Mouse (Mus musculus) CH12.LX (cell line): Measurements from ENCODE around the gene Mmrn2. TPM values are rescaled to one million over a fixed set of nuclear protein-coding genes. Genes with fewer than 3 reads are reported as not detected.
"Not testable (repeated sequence)": the region's sequence is repeated elsewhere in the genome, so short reads cannot be mapped to it uniquely, and the experiment has no call there.

Experiments
- DNase-seq: peaks from one replicate; pipeline ENCODE4 v3.0.0-alpha.2; 2013; ENCODE audit errors: extremely low read depth
- H3K27ac ChIP-seq: 2 replicates; pipeline ENCODE4 v1.5.1; 2012; ENCODE audit warnings: low read depth, mild to moderate bottlenecking, control low read depth, moderate library complexity; ENCODE audit not compliant: insufficient read depth
- H3K27me3 ChIP-seq: replicated peaks from 2 replicates; pipeline ENCODE3; 2012; ENCODE audit warnings: inconsistent platforms
- H3K36me3 ChIP-seq, 2 experiments: replicated peaks in 1 of 2; 2 replicates each; pipeline versions ENCODE3 to v1.6.1; 2012; ENCODE audit warnings: inconsistent platforms in 1 of 2, low read length in 1 of 2, mild to moderate bottlenecking in 1 of 2, mixed read lengths in 1 of 2, moderate library complexity in 1 of 2; ENCODE audit not compliant: control insufficient read depth in 1 of 2, insufficient read depth in 1 of 2
- H3K4me1 ChIP-seq, 2 experiments: 2 replicates each; pipeline ENCODE4 v1.6.1; 2012; ENCODE audit warnings: inconsistent platforms in 1 of 2, moderate library complexity in 1 of 2; ENCODE audit not compliant: insufficient read depth in 2 of 2, control insufficient read depth in 1 of 2
- H3K4me2 ChIP-seq: 2 replicates; pipeline ENCODE4 v1.6.1; 2012; ENCODE audit warnings: low read depth, mild to moderate bottlenecking, control low read depth; ENCODE audit not compliant: poor library complexity, insufficient read depth, severe bottlenecking
- H3K4me3 ChIP-seq, 3 experiments: fragments of 150-350 bp in 1 of 3; sonication (generic) in 1 of 3; replicated peaks in 1 of 3; 2 replicates each; pipeline versions ENCODE3 to v1.5.1; 2011 to 2012; ENCODE audit warnings: low read depth in 2 of 3, low read length in 2 of 3, mild to moderate bottlenecking in 2 of 3, moderate library complexity in 2 of 3, control low read depth in 1 of 3, improper control_type of control experiment in 1 of 3, inconsistent platforms in 1 of 3, mixed read lengths in 1 of 3; ENCODE audit not compliant: poor library complexity in 1 of 3
- H3K79me2 ChIP-seq: replicated peaks from 2 replicates; pipeline ENCODE4 v1.6.1; 2012; ENCODE audit warnings: mild to moderate bottlenecking, moderate library complexity; ENCODE audit not compliant: control insufficient read depth, poor library complexity, insufficient read depth, severe bottlenecking; ENCODE audit errors: extremely low read depth
- H3K9ac ChIP-seq: 2 replicates; pipeline ENCODE4 v1.6.1; 2012; ENCODE audit warnings: low read depth, mild to moderate bottlenecking, control low read depth, moderate library complexity; ENCODE audit not compliant: insufficient read depth
- H3K9me3 ChIP-seq: replicated peaks from 2 replicates; pipeline ENCODE3; 2012; ENCODE audit warnings: low read length, inconsistent platforms, mixed read lengths
- BHLHE40 ChIP-seq: IDR thresholded peaks from 2 replicates; pipeline ENCODE4 v1.6.1; 2011; ENCODE audit warnings: mild to moderate bottlenecking, low read depth, low read length, improper control_type of control experiment
- CHD1 ChIP-seq: IDR thresholded peaks from 2 replicates; pipeline ENCODE4 v1.6.1; 2012; ENCODE audit warnings: low read depth, low read length, improper control_type of control experiment, inconsistent platforms
- IRF4 ChIP-seq: IDR thresholded peaks from 2 replicates; pipeline ENCODE4 v1.6.1; 2014; ENCODE audit warnings: low read depth, mild to moderate bottlenecking, inconsistent platforms, low read length, improper control_type of control experiment
- JUND ChIP-seq: conservative IDR thresholded peaks from 2 replicates; pipeline ENCODE4 v1.6.1; 2011; ENCODE audit warnings: low read depth, low read length, improper control_type of control experiment
- MAFK ChIP-seq: IDR thresholded peaks from 2 replicates; pipeline ENCODE4 v1.6.1; 2011; ENCODE audit warnings: low read length, improper control_type of control experiment; ENCODE audit not compliant: insufficient replicate concordance
- MAZ ChIP-seq: IDR thresholded peaks from 2 replicates; pipeline ENCODE4 v1.6.1; 2012; ENCODE audit warnings: low read depth, mild to moderate bottlenecking, inconsistent platforms, low read length, improper control_type of control experiment, moderate library complexity
- PAX5 ChIP-seq: IDR thresholded peaks from 2 replicates; pipeline ENCODE4 v1.6.1; 2012; ENCODE audit warnings: low read length, inconsistent platforms, mixed read lengths
- TBP ChIP-seq: conservative IDR thresholded peaks from 2 replicates; pipeline ENCODE4 v1.6.1; 2011; ENCODE audit warnings: low read depth, low read length, improper control_type of control experiment
- ZC3H11A ChIP-seq: IDR thresholded peaks from 2 replicates; pipeline ENCODE4 v1.6.1; 2012; ENCODE audit warnings: low read depth, mild to moderate bottlenecking, inconsistent platforms, low read length, improper control_type of control experiment
- dilution Hi-C: fragments of 300-500 bp; cut with MboI; formaldehyde crosslinking; loops from 2 replicates; pipeline ENCODE4 v1.14.3; 2020; ENCODE audit warnings: low sequenced_read_pairs; ENCODE audit not compliant: extremely low pct_unique_long_range_greater_than_20kb, extremely low pct_ligation_motif_present
- in situ Hi-C: fragments of 300-500 bp; cut with MboI; formaldehyde crosslinking; loops from 3 replicates; pipeline ENCODE4 v1.14.3; 2019; ENCODE audit warnings: low sequenced_read_pairs, low pct_ligation_motif_present, low pct_unique_long_range_greater_than_20kb, mixed read lengths
- polyA plus RNA-seq: library from polyadenylated mRNA; unstranded; fragments of >175 nt; gene quantifications from 2 replicates; pipeline ENCODE4 v1.2.1, GENCODE M21; 2012; ENCODE audit warnings: low read depth; ENCODE audit not compliant: insufficient read length
- total RNA-seq, 2 experiments: library from RNA; depleted of rRNA; stranded (reverse); fragments of 300-350 nt in 1 of 2; fragments of >200 nt in 1 of 2; gene quantifications; 2 replicates each; pipeline ENCODE4 v1.2.3; 2012 to 2014

Mmrn2 gene
- total and polyA plus RNA-seq, 3 experiments, result 0.06 TPM; not detected in 2

DNA sequence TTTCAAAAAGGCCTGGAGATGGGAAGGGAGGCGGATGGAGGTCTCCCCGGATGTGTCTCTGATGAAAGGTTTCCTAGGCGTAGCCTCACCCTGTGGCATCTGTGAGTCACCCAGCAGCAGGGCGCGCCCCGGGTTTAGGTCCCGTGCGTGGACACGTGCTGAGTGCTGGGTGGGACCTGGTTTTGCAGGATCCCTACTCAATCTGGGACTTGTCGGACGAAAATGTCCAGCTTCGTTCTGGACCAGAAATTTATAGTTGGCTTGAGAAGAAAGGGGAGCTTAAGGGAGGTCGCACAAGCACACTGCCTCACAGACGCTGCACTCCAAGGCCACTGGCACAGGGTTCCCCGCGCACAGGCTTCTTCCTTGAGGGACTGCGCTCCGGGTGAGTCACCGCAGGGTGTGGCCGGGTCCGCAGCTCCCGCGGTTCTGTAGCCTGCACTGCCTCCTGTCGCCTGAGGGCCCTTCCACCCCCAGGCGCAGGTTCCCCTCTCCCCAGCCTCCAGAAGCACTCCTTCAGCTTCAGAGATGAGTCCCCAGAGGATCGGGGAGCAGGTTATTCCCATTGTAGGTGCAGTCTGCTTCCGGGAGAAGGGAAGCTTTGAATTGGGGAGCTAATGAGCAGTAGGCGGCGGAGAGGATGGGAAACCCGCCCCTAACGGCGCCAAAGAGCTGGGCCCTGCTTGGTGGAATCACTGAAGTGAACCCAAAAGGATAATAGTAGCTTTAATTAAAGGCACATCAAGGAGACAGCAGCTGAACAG lies 11.6 kb upstream of the Mmrn2 start:
- no peaks in the 10 kb centered on the region for H3K79me2 ChIP-seq
- no peak for TF ChIP-seq ZC3H11A
- no peak for TF ChIP-seq BHLHE40
- no peak for TF ChIP-seq MAZ
- TF ChIP-seq CHD1, result no peak
- no peak for TF ChIP-seq PAX5
- TF ChIP-seq TBP, result no peak
- TF ChIP-seq IRF4, result no peak
- in situ Hi-C loops (no loop called here), dilution Hi-C loops (no loop called here)
- no peak overlapping the region for H3K9ac ChIP-seq
- no peak for DNase-seq
- H3K4me3 ChIP-seq, result no peak overlapping the region
- no peak overlapping the region for H3K27ac ChIP-seq
- peaks cover 19% of the 10 kb centered on the region for H3K9me3 ChIP-seq
- no peaks in the 10 kb centered on the region for H3K27me3 ChIP-seq
- H3K36me3 ChIP-seq, result no peaks in the 10 kb centered on the region
- H3K4me1 ChIP-seq, result 0 out of 4 replicates have a peak, but pooled peaks cover 0 to 3% of the 10 kb centered on the region in 2 experiments
- no peak overlapping the region for H3K4me2 ChIP-seq

DNA sequence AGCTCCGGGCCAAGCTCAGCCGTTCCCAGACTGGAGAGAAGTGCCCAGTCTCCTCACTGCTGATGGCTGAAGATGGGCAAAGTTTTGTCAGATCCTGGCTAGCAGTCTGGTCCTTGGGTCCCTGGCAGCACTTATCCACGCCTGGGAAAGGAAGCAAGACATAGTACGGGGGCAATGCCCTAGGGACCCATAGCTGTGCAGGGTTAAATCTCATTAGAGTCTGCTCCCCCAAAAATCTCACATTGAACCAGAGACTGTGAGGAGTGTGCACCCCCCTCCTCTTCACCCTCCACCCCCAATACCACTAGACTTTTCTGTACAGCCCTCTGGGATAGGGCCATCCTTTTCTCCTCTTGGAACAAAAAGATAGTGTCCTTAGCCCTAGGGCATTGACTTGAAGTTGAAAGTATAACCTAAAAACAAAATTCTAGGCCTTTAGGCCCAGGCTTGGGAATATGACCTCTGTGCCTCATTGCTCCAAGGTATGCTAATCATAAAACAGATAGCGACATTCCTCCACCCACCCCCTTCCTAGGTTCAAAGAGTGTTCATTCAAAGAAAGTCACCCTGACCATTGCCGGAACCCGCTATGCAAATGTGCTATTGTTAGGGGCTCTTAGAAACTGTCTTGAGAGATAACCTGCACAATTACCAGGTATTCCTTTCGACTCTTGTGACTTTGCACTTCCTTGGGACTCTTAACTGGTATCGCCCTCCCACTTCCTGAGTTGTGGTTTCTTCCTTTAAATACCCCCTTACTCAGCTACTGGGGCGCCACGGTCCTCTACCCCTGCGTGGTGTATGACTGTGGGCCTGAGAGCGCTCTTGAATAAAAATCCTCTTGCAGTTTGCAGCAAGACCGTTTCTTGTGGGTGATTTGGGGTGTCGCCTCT lies 10.8 kb upstream of the Mmrn2 start:
- H3K4me1 ChIP-seq, H3K27me3 ChIP-seq, H3K4me3 ChIP-seq, H3K79me2 ChIP-seq, dilution Hi-C loops, in situ Hi-C loops, H3K36me3 ChIP-seq, H3K27ac ChIP-seq, H3K4me2 ChIP-seq, H3K9ac ChIP-seq, DNase-seq: not testable (repeated sequence)
- peaks cover 19% of the 10 kb centered on the region for H3K9me3 ChIP-seq

DNA sequence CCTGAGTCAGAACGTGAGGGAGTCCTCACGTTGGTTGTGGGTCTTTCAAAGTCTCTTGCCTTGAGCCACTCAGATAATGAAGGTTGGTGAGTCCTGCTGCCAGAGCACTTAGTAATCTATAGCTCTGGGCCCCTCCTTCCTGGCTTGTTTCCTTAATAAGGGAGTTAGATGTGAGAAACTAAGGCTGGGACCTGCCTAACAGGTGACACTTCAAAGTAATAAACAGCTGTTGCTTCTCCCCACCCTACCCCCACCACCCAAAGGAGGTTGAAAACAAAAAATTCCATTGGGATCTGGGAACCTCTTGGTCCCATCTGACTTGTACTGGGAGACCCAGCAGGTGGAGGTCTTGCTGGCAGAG lies 10.1 kb upstream of the Mmrn2 start:
- H3K36me3 ChIP-seq, result no peaks in the 10 kb centered on the region
- H3K79me2 ChIP-seq, result no peaks in the 10 kb centered on the region
- H3K27me3 ChIP-seq, result no peaks in the 10 kb centered on the region
- H3K4me3 ChIP-seq, result no peak overlapping the region
- dilution Hi-C loops (no loop called here), in situ Hi-C loops (no loop called here)
- no peak for DNase-seq
- peaks cover 19% of the 10 kb centered on the region for H3K9me3 ChIP-seq
- 0 out of 4 replicates have a peak, but pooled peaks cover 0 to 3% of the 10 kb centered on the region in 2 experiments for H3K4me1 ChIP-seq
- no peak overlapping the region for H3K4me2 ChIP-seq
- no peak overlapping the region for H3K27ac ChIP-seq
- no peak overlapping the region for H3K9ac ChIP-seq
- TF ChIP-seq MAFK (no peak), JUND (no peak)
